Mouse (Mus musculus) cerebellum, adult 18-20 months (tissue): ENCODE data around the gene Dnttip2.

Experiments
- DNase-seq, 2 experiments: peaks; one replicate each; pipeline ENCODE4 v3.0.0; 2021

The Dnttip2 gene

GRCm38 (mm10) chr3:122333493-122333892 is 59.3 kb downstream of the Dnttip2 start:
- no peak for DNase-seq

- no peak for DNase-seq
These were observed 59.7 kb downstream of the Dnttip2 start for GRCm38 (mm10) chr3:122333902-122334301.

- DNase-seq, result no peak
These were observed 60.2 kb downstream of the Dnttip2 start for GRCm38 (mm10) chr3:122334375-122334774.
